Mouse (Mus musculus) limb, embryonic 14.5 days (tissue): Measurements from ENCODE around the gene Ptrhd1. TPM values are rescaled to one million over a fixed set of nuclear protein-coding genes. Genes with fewer than 3 reads are reported as not detected.
"Not testable (repeated sequence)": the region's sequence is repeated elsewhere in the genome, so short reads cannot be mapped to it uniquely, and the experiment has no call there.

Experiments
- ATAC-seq: fragments of 200-750 bp; cut with Nextera tagmentation; 2 replicates; pipeline ENCODE4 v1.8.0; 2017; ENCODE audit warnings: low read depth, moderate number of reproducible peaks, moderate TSS enrichment; ENCODE audit not compliant: low FRiP score
- DNase-seq: peaks from one replicate; pipeline ENCODE4 v3.0.0-alpha.2; 2015; ENCODE audit warnings: low spot score
- H3K27ac ChIP-seq: fragments of 300-500 bp; sonication (generic); replicated peaks from 2 replicates; pipeline ENCODE4 v1.5.1; 2014; ENCODE audit warnings: low read depth, mild to moderate bottlenecking, low read length, moderate library complexity, mixed read lengths
- H3K27me3 ChIP-seq: fragments of 300-500 bp; sonication (generic); 2 replicates; pipeline ENCODE4 v1.6.1; 2014; ENCODE audit warnings: low read length, mixed read lengths; ENCODE audit not compliant: control insufficient read depth, insufficient read depth
- H3K36me3 ChIP-seq: fragments of 300-500 bp; sonication (generic); 2 replicates; pipeline ENCODE4 v1.6.1; 2014; ENCODE audit warnings: mild to moderate bottlenecking, low read length, moderate library complexity, mixed read lengths; ENCODE audit not compliant: control insufficient read depth, insufficient read depth
- H3K4me1 ChIP-seq: fragments of 300-500 bp; sonication (generic); 2 replicates; pipeline ENCODE4 v1.6.1; 2014; ENCODE audit warnings: antibody characterized with exemption, low read length, mixed read lengths; ENCODE audit not compliant: control insufficient read depth, insufficient read depth
- H3K4me2 ChIP-seq: fragments of 300-500 bp; sonication (generic); replicated peaks from 2 replicates; pipeline ENCODE4 v1.6.1; 2014; ENCODE audit warnings: low read depth, mild to moderate bottlenecking, low read length, moderate library complexity; ENCODE audit not compliant: severe bottlenecking
- H3K4me3 ChIP-seq: fragments of 300-500 bp; sonication (generic); replicated peaks from 2 replicates; pipeline ENCODE4 v1.5.1; 2014; ENCODE audit warnings: low read length
- H3K9ac ChIP-seq: fragments of 300-500 bp; sonication (generic); 2 replicates; pipeline ENCODE4 v1.6.1; 2014; ENCODE audit warnings: mild to moderate bottlenecking, low read depth, low read length, moderate library complexity; ENCODE audit not compliant: severe bottlenecking
- H3K9me3 ChIP-seq: fragments of 300-500 bp; sonication (generic); 2 replicates; pipeline ENCODE4 v1.6.1; 2016; ENCODE audit warnings: low read length; ENCODE audit not compliant: control insufficient read depth
- POLR2A ChIP-seq: fragments of 200-500 bp; IDR thresholded peaks from 2 replicates; pipeline ENCODE4 v1.8.0; 2012; ENCODE audit warnings: inconsistent platforms, mild to moderate bottlenecking, moderate library complexity, borderline replicate concordance; ENCODE audit not compliant: insufficient read depth, insufficient read length; ENCODE audit errors: extremely low read depth
- WGBS: fragments of 180-500 bp; shearing (Covaris S2); extraction: QIAGEN DNeasy Blood & Tissue Kit; methylation state at CpG from one replicate; pipeline ENCODE4 v1.1.7; 2014; 5-methylcytosine and 5-hydroxymethylcytosine counted together
- polyA plus RNA-seq, 2 experiments: library from polyadenylated mRNA; depleted of rRNA in 1 of 2; stranded (reverse) in 1 of 2; unstranded in 1 of 2; fragments of >200 nt; fragmentation: Nextera tagmentation in 1 of 2; extraction: Ambion mirVana in 1 of 2; gene quantifications; 2 replicates each; pipeline versions ENCODE4 v1.2.1 to v1.2.3; 2012 to 2014

Gene Ptrhd1
- polyA plus RNA-seq, 2 experiments, result 4.1 to 5.5 TPM

- H3K9ac ChIP-seq, result no peak overlapping the region
- DNase-seq (no peak), ATAC-seq (no peak)
- H3K36me3 ChIP-seq, result peaks cover 35% of the 10 kb centered on the region
- H3K4me2 ChIP-seq, result no peak overlapping the region
- no peak overlapping the region for H3K27ac ChIP-seq
- no peaks in the 10 kb centered on the region for H3K27me3 ChIP-seq
- no peak overlapping the region for H3K4me3 ChIP-seq
- 90% methylated on average over 7 of the region's 7 CpGs for WGBS
- no peaks in the 10 kb centered on the region for H3K9me3 ChIP-seq
- TF ChIP-seq POLR2A, result no peak
- H3K4me1 ChIP-seq, result peaks cover 4% of the 10 kb centered on the region; the same call in 1 of the 2 replicates
These were observed 3.7 kb upstream of the Ptrhd1 start for GRCm38 (mm10) chr12:4230156-4230555.

DNA sequence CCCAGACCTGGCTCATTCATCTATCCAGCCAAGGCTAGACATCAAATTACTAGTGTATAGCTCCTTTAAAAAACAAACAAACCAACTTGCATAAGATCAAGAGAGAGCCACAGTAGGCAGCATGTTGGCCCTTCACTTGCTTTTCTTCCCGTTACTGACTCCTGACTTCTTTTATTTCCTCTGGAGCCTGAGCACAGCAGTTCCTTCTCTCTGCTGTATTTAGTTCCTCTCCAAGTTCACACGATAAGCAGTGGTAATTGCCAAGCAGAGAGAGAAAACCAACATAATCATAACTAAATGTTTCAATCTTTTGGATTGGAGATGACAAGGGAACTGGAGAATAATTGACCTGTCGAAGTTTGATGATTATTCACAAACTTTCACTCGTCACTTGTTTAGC lies 1.1 kb upstream of the Ptrhd1 start:
- H3K27ac ChIP-seq, result no peak overlapping the region
- no peak for ATAC-seq
- TF ChIP-seq POLR2A, result no peak
- H3K4me2 ChIP-seq, result peak overlapping the region; percentile 67
- H3K4me3 ChIP-seq, result peak overlapping the region; percentile 71
- WGBS, result 54% methylated on average over 4 of the region's 4 CpGs
- peak overlapping the region; percentile 70; the same call in 1 of the 2 replicates for H3K9ac ChIP-seq
- no peak for DNase-seq
- peaks cover 4% of the 10 kb centered on the region; the same call in 1 of the 2 replicates for H3K4me1 ChIP-seq
- no peaks in the 10 kb centered on the region for H3K9me3 ChIP-seq
- no peaks in the 10 kb centered on the region for H3K27me3 ChIP-seq
- H3K36me3 ChIP-seq, result peaks cover 24% of the 10 kb centered on the region

- H3K27me3 ChIP-seq, result no peaks in the 10 kb centered on the region
- H3K4me3 ChIP-seq, result no peak overlapping the region
- no peak overlapping the region for H3K27ac ChIP-seq
- H3K9me3 ChIP-seq, result no peaks in the 10 kb centered on the region
- 95% methylated on average over 15 of the region's 15 CpGs for WGBS
- H3K9ac ChIP-seq, result no peak overlapping the region
- TF ChIP-seq POLR2A, result no peak
- H3K4me2 ChIP-seq, result no peak overlapping the region
- H3K4me1 ChIP-seq, result peaks cover 4% of the 10 kb centered on the region; the same call in 1 of the 2 replicates
- ATAC-seq (no peak), DNase-seq (no peak)
- peaks cover 5% of the 10 kb centered on the region; the same call in 1 of the 2 replicates for H3K36me3 ChIP-seq
These were observed 3.7 kb downstream of the Ptrhd1 start for GRCm38 (mm10) chr12:4237481-4237880.

DNA sequence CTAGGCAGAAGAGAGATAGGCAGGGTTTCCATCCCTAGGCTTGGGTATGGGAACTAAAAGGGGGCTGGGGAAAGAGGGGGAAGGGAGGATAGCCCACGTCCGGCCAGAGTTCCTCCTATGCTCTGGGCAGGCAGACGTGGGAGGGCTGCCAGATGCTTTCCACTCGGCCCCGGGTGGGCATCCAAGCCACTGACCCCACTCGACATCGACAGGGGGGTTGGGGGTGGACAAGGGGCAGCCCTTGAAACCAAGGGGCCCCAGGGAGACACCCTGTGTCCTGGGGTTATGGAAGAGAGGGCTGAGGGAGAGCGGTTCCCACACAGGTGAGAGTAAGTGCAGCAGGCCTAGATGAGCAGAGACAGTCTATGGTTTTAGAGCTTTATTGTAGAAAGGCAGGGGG lies 6.5 kb downstream of the Ptrhd1 start:
- 77% methylated on average over 8 of the region's 8 CpGs for WGBS
- not testable (repeated sequence) for H3K4me3 ChIP-seq, DNase-seq, ATAC-seq, H3K27me3 ChIP-seq, H3K4me1 ChIP-seq, H3K9ac ChIP-seq, H3K9me3 ChIP-seq, H3K36me3 ChIP-seq, H3K4me2 ChIP-seq, H3K27ac ChIP-seq

DNA sequence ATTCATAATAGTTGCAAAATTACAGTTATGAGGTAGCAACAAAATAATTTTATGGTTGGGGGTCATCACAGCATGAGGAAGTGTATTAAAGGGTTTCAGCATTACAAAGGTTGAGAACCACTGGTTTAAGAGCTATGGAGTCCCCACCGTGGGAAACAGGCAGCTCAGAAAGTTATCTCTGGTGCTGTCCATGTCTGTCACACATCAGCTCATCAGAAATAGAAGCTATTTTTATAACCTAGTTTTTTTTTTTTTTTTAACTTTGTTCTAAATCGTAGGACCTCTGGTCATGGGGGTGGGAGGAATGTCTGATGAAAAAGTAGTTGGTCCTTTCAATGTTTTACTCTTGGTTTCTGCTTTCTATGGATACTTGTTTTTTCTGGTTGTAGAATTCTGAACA lies 10.0 kb downstream of the Ptrhd1 start:
- H3K27ac ChIP-seq, result no peak overlapping the region

DNA sequence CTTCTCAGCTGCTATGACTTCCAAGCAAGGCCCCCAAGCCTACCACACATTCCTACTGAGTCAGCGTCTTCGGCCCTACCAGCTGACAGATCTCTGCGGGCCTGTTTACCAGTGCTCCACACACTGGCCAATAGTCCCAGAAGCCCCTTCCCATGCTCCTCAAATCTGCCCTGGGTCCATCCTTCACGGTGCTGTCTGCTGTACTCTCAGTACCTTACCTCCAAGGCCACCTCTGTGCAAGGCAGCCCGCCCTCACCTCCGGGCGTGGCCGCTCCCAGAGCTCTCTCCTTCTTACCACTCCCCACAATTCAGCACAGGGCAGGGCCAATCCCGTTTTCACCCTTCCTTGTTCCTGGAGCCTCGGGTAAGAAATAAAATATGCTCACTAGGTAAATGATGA lies 11.9 kb downstream of the Ptrhd1 start:
- H3K4me3 ChIP-seq, result no peak overlapping the region
- H3K9ac ChIP-seq, result no peak overlapping the region
- peaks cover 9% of the 10 kb centered on the region for H3K36me3 ChIP-seq
- H3K4me2 ChIP-seq, result no peak overlapping the region
- DNase-seq (no peak), ATAC-seq (no peak)
- H3K4me1 ChIP-seq, result no peaks in the 10 kb centered on the region
- 82% methylated on average over 10 of the region's 10 CpGs for WGBS
- H3K27me3 ChIP-seq, result no peaks in the 10 kb centered on the region
- no peak for TF ChIP-seq POLR2A
- H3K27ac ChIP-seq, result no peak overlapping the region
- H3K9me3 ChIP-seq, result no peaks in the 10 kb centered on the region

More for the DNA sequence above, 10.0 kb downstream of the Ptrhd1 start:
- no peak for DNase-seq
- ATAC-seq, result no peak
- H3K4me3 ChIP-seq, result no peak overlapping the region
- TF ChIP-seq POLR2A, result no peak
- no peaks in the 10 kb centered on the region for H3K4me1 ChIP-seq
- no peaks in the 10 kb centered on the region for H3K9me3 ChIP-seq
- peaks cover 8% of the 10 kb centered on the region for H3K36me3 ChIP-seq
- H3K9ac ChIP-seq, result no peak overlapping the region
- no peak overlapping the region for H3K4me2 ChIP-seq
- WGBS, result 89% methylated on average over 2 of the region's 2 CpGs
- no peaks in the 10 kb centered on the region for H3K27me3 ChIP-seq
